Mouse (Mus musculus) gastrocnemius, postnatal 36 days (tissue): ENCODE data around the gene Siglece. TPM values are rescaled to one million over a fixed set of nuclear protein-coding genes. Genes with fewer than 3 reads are reported as not detected.

Experiments
- DNase-seq, 2 experiments: peaks; one replicate each; pipeline ENCODE4 v3.0.0; 2022
- intact Hi-C: fragments of 180-260 bp; cut with DNase I; formaldehyde crosslinking; loops from one replicate; pipeline ENCODE4 v1.15.1; 2025
- total RNA-seq, 2 experiments: library from RNA; stranded (reverse); gene quantifications; 2 replicates each; pipeline ENCODE4 v1.2.3; 2021

The Siglece gene
- total RNA-seq, 2 experiments from 2014 or later, result 0.13 to 0.89 TPM

GRCm38 (mm10) chr7:43634500-43634899 lies 25.5 kb downstream of the Siglece start, which contains the start of gene Ceacam18:
TSS of gene Ceacam18 (plus strand) at chr7:43634707.
- intact Hi-C loops, result no loop called here
- no peak for DNase-seq

GRCm38 (mm10) chr7:43633940-43634339 lies 26.0 kb downstream of the Siglece start:
- DNase-seq, result no peak
- intact Hi-C loops, result no loop called here

- intact Hi-C loops, result no loop called here
- no peak for DNase-seq
These were observed 34.1 kb downstream of the Siglece start for GRCm38 (mm10) chr7:43625794-43626422.

- intact Hi-C loops, result no loop called here
- DNase-seq, result no peak
These were observed 34.9 kb downstream of the Siglece start for GRCm38 (mm10) chr7:43625065-43625464.

- intact Hi-C loops, result no loop called here
- DNase-seq, result no peak
These were observed 36.1 kb downstream of the Siglece start for GRCm38 (mm10) chr7:43623819-43624218.

GRCm38 (mm10) chr7:43622927-43623326 lies 37.0 kb downstream of the Siglece start:
- intact Hi-C loops, result no loop called here
- no peak for DNase-seq

- no peak for DNase-seq
- intact Hi-C loops, result no loop called here
These were observed 46.0 kb downstream of the Siglece start for GRCm38 (mm10) chr7:43613816-43614551.

GRCm38 (mm10) chr7:43608316-43608824 lies 51.6 kb downstream of the Siglece start:
- intact Hi-C loops, result no loop called here

GRCm38 (mm10) chr7:43607743-43608287 lies 52.1 kb downstream of the Siglece start:
- intact Hi-C loops, result loop anchor here (1.0 kb wide), 1 partner anchor 48 kb away; no protein-coding TSS in a partner anchor
- no peak for DNase-seq

More at GRCm38 (mm10) chr7:43608316-43608824, 51.6 kb downstream of the Siglece start:
- no peak for DNase-seq

- peak; percentile 21 to 23 for DNase-seq
- intact Hi-C loops, result loop anchor here (1.0 kb wide), 1 partner anchor 49 kb away; no protein-coding TSS in a partner anchor
These were observed 52.8 kb downstream of the Siglece start, which contains the start of gene Zfp819 for GRCm38 (mm10) chr7:43606896-43607742. TSS of gene Zfp819 (plus strand) at chr7:43607169.

GRCm38 (mm10) chr7:43601884-43602283 lies 58.1 kb downstream of the Siglece start:
- no peak for DNase-seq
- intact Hi-C loops, result no loop called here

Other genes starting within 250 kb of the Siglece start
- gene Lim2, start 232.5 kb downstream of the Siglece start, total RNA-seq, result not detected
- gene Nkg7, start 223.1 kb downstream of the Siglece start, total RNA-seq, result not detected
- gene Cldnd2, start 219.4 kb downstream of the Siglece start, total RNA-seq, result not detected
- gene Etfb, start 216.1 kb downstream of the Siglece start, total RNA-seq, result 100 to 1,000 TPM; 264 to 310 TPM
- gene Gm45233, start 216.0 kb downstream of the Siglece start, total RNA-seq, result under 1 TPM in 1 of 2 experiments, not detected in 1; 0.79 TPM
- gene Vsig10l, start 197.0 kb downstream of the Siglece start, total RNA-seq, result 1 to 10 TPM; 1.7 TPM
- gene Iglon5, start 170.1 kb downstream of the Siglece start, total RNA-seq, result under 1 TPM; 0.23 to 0.27 TPM
- not detected for gene 4931406B18Rik, start 154.2 kb downstream of the Siglece start, total RNA-seq
- under 1 TPM; 0.62 to 0.82 TPM for gene Cd33, start 115.7 kb downstream of the Siglece start, total RNA-seq
- gene Zfp658, start 97.9 kb downstream of the Siglece start, total RNA-seq, result under 1 TPM; 0.26 to 0.52 TPM
- 1 to 10 TPM; 3.0 to 4.4 TPM for gene Zfp719, start 80.6 kb downstream of the Siglece start, total RNA-seq
- gene Zfp819, start 53.0 kb downstream of the Siglece start, total RNA-seq, result not detected
- gene Ceacam18, start 25.5 kb downstream of the Siglece start, total RNA-seq, result not detected
- gene Ctu1, start 11.9 kb upstream of the Siglece start, total RNA-seq, result 1 to 10 TPM; 2.3 TPM
- not detected for gene Klk14, start 30.3 kb upstream of the Siglece start, total RNA-seq
- gene Klk13, start 52.4 kb upstream of the Siglece start, total RNA-seq, result not detected
- gene Klk12, start 108.7 kb upstream of the Siglece start, total RNA-seq, result not detected
- under 1 TPM in 1 of 2 experiments, not detected in 1; 0.20 TPM for gene Klk11, start 114.4 kb upstream of the Siglece start, total RNA-seq
- gene Klk10, start 120.9 kb upstream of the Siglece start, total RNA-seq, result not detected
- not detected for gene Klk9, start 131.7 kb upstream of the Siglece start, total RNA-seq
- 1 to 10 TPM; 1.5 to 1.9 TPM for gene Klk8, start 137.4 kb upstream of the Siglece start, total RNA-seq
- not detected for gene Klk7, start 151.1 kb upstream of the Siglece start, total RNA-seq
- gene Klk6, start 164.3 kb upstream of the Siglece start, total RNA-seq, result not detected
- not detected for gene Klk5, start 181.8 kb upstream of the Siglece start, total RNA-seq
- gene Klk4, start 221.0 kb upstream of the Siglece start, total RNA-seq, result not detected